Mouse (Mus musculus): ENCODE results near the gene Abcc12. TPM values are rescaled to one million over a fixed set of nuclear protein-coding genes. Genes with fewer than 3 reads are reported as not detected.

Gene Abcc12
- polyA plus RNA-seq, 1 experiment = not detected

DNA sequence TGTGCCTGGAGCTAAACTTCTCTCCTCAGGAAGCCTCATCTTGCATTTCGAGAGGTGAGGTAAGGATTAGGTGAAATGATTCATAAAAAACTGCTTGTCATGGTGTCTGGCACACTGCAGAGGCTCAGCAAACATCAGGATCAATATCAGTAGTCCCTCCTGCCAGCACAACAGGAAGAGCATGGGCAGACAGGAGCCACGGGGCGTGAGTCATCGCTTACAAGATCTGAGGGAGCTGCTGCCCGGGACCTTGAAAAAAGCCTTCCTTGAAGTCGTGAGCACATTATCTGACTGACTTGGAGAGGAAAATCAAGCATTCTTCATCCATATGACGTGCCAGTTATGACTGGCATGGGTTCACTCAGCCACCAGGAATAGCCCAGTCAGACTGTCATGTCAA lies 79.1 kb downstream of the Abcc12 start:
- Histone ChIP-seq H3K4me1 (ENCODE audit: control insufficient read depth, insufficient read depth, low read length) (peaks cover under 1% of the 10 kb centered on the region; the same call in 1 of the 2 replicates), H3K27ac (ENCODE audit: insufficient read depth, low read depth, low read length) (no peak overlapping the region), H3K4me3 (ENCODE audit: insufficient read depth, low read depth, low read length) (no peak overlapping the region)
- 48% methylated on average over 7 of the region's 7 CpGs for WGBS
- no peak for TF ChIP-seq POLR2A (IDR thresholded peaks at IDR 0.05; ENCODE audit: insufficient read depth, low read depth, low read length)
- no peak for TF ChIP-seq CTCF (IDR thresholded peaks at IDR 0.05; ENCODE audit: insufficient read depth, low read depth, low read length)

GRCm38 (mm10) chr8:86495056-86495455 lies 85.4 kb downstream of the Abcc12 start:
- Histone ChIP-seq H3K4me1 (ENCODE audit: control insufficient read depth, insufficient read depth, low read length) (peaks cover 3% of the 10 kb centered on the region; the same call in 1 of the 2 replicates), H3K27ac (ENCODE audit: insufficient read depth, low read depth, low read length) (no peak overlapping the region), H3K4me3 (ENCODE audit: insufficient read depth, low read depth, low read length) (no peak overlapping the region)
- no peak for TF ChIP-seq CTCF (IDR thresholded peaks at IDR 0.05; ENCODE audit: insufficient read depth, low read depth, low read length)
- no peak for TF ChIP-seq POLR2A (IDR thresholded peaks at IDR 0.05; ENCODE audit: insufficient read depth, low read depth, low read length)
- WGBS = 75% methylated on average over 4 of the region's 4 CpGs

- TF ChIP-seq POLR2A (IDR thresholded peaks at IDR 0.05; ENCODE audit: insufficient read depth, low read depth, low read length) (no peak), CTCF (IDR thresholded peaks at IDR 0.05; ENCODE audit: insufficient read depth, low read depth, low read length) (no peak)
- Histone ChIP-seq H3K4me3 (ENCODE audit: insufficient read depth, low read depth, low read length) (no peak overlapping the region), H3K27ac (ENCODE audit: insufficient read depth, low read depth, low read length) (no peak overlapping the region), H3K4me1 (ENCODE audit: control insufficient read depth, insufficient read depth, low read length) (peaks cover 3% of the 10 kb centered on the region; the same call in 1 of the 2 replicates)
- WGBS = 85% methylated on average over 1 of the region's 1 CpGs
Measured at GRCm38 (mm10) chr8:86493841-86494240, 86.6 kb downstream of the Abcc12 start.

DNA sequence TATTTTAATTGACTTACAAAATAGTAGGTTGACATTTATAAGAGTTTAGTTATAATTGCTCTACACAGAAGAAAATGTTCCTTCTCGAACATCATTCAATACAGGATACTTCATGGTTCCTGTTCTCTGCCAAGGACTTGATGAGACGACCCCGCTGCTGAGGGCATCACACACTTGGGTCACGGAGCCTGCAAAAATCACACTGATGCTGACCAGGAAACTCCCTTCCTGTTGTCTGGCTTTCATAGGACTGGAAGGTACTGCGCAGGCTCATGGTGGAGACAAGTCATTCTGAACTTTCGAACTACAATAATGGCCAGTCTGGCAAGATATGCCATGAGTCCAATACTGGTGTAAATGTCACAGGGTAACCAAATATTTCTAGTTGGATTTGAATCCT lies 95.1 kb downstream of the Abcc12 start:
- 98% methylated on average over 6 of the region's 6 CpGs for WGBS
- Histone ChIP-seq H3K4me3 (ENCODE audit: insufficient read depth, low read depth, low read length) (no peak overlapping the region), H3K4me1 (ENCODE audit: control insufficient read depth, insufficient read depth, low read length) (no peaks in the 10 kb centered on the region), H3K27ac (ENCODE audit: insufficient read depth, low read depth, low read length) (no peak overlapping the region)
- TF ChIP-seq CTCF (IDR thresholded peaks at IDR 0.05; ENCODE audit: insufficient read depth, low read depth, low read length) (no peak), POLR2A (IDR thresholded peaks at IDR 0.05; ENCODE audit: insufficient read depth, low read depth, low read length) (no peak)

- no peak overlapping the region for H3K27ac ChIP-seq (ENCODE audit: insufficient read depth, low read depth, low read length)
- no peaks in the 10 kb centered on the region for H3K4me1 ChIP-seq (ENCODE audit: control insufficient read depth, insufficient read depth, low read length)
- TF ChIP-seq POLR2A (IDR thresholded peaks at IDR 0.05; ENCODE audit: insufficient read depth, low read depth, low read length) = no peak
- H3K4me3 ChIP-seq (ENCODE audit: insufficient read depth, low read depth, low read length) = no peak overlapping the region
Measured at GRCm38 (mm10) chr8:86484244-86484643, 96.2 kb downstream of the Abcc12 start.

GRCm38 (mm10) chr8:86482116-86482515 lies 98.4 kb downstream of the Abcc12 start:
- no peak overlapping the region for H3K27ac ChIP-seq (ENCODE audit: insufficient read depth, low read depth, low read length)
- 66% methylated on average over 1 of the region's 1 CpGs for WGBS
- H3K4me1 ChIP-seq (ENCODE audit: control insufficient read depth, insufficient read depth, low read length) = no peaks in the 10 kb centered on the region
- H3K4me3 ChIP-seq (ENCODE audit: insufficient read depth, low read depth, low read length) = no peak overlapping the region
- TF ChIP-seq POLR2A (IDR thresholded peaks at IDR 0.05; ENCODE audit: insufficient read depth, low read depth, low read length) (no peak), CTCF (IDR thresholded peaks at IDR 0.05; ENCODE audit: insufficient read depth, low read depth, low read length) (no peak)

DNA sequence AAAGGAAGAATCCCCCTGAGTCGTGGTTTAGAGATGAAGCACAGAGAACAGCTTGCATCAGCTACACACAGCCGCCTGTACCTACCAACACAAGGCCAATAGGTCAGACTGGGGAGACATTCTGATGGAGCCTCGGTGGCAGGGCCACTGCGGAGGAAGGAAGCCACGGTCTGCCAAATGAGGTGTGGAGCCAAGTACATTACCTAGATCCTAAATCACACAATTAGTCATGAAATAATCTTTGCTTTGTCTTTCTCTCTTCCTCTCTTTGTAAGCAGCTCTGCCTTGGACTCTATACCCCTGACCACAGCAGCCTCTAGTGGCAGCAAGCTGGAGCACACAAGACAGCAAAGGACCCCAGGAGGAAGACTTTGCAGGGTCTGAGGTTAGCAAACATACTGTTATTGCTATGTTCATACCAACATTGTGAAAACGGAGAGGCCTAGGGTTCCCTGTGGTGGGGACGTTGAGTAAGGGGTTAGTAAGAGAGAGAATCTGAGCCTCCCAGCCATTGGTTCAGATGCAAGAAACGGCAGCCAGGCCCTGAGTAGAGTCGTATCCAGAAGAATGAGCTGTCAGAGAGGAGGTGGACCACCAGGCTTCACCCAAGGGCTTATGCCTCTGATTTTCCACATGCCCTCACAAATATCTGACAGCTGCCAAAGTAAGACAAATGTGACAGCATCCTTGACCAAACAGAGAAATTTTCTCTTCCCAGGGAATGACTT lies 104.6 kb downstream of the Abcc12 start:
- H3K4me3 ChIP-seq (ENCODE audit: insufficient read depth, low read depth, low read length) = no peak overlapping the region
- H3K4me1 ChIP-seq (ENCODE audit: control insufficient read depth, insufficient read depth, low read length) = peaks cover 4% of the 10 kb centered on the region
- TF ChIP-seq CTCF (IDR thresholded peaks at IDR 0.05; ENCODE audit: insufficient read depth, low read depth, low read length) = peak; percentile 64; the same call in 1 of the 2 replicates
- no peak for TF ChIP-seq POLR2A (IDR thresholded peaks at IDR 0.05; ENCODE audit: insufficient read depth, low read depth, low read length)
- H3K27ac ChIP-seq (ENCODE audit: insufficient read depth, low read depth, low read length) = peak overlapping the region; percentile 6; the same call in 1 of the 2 replicates
- 38% methylated on average over 9 of the region's 9 CpGs for WGBS

GRCm38 (mm10) chr8:86474461-86474860 lies 106.0 kb downstream of the Abcc12 start:
- H3K4me1 ChIP-seq (ENCODE audit: control insufficient read depth, insufficient read depth, low read length) = peaks cover 4% of the 10 kb centered on the region
- 96% methylated on average over 4 of the region's 4 CpGs for WGBS
- TF ChIP-seq POLR2A (IDR thresholded peaks at IDR 0.05; ENCODE audit: insufficient read depth, low read depth, low read length) (no peak), CTCF (IDR thresholded peaks at IDR 0.05; ENCODE audit: insufficient read depth, low read depth, low read length) (no peak)
- H3K4me3 ChIP-seq (ENCODE audit: insufficient read depth, low read depth, low read length) = no peak overlapping the region
- H3K27ac ChIP-seq (ENCODE audit: insufficient read depth, low read depth, low read length) = no peak overlapping the region

- 85% methylated on average over 6 of the region's 6 CpGs for WGBS
- H3K27ac ChIP-seq (ENCODE audit: insufficient read depth, low read depth, low read length) = no peak overlapping the region
- peaks cover 4% of the 10 kb centered on the region for H3K4me1 ChIP-seq (ENCODE audit: control insufficient read depth, insufficient read depth, low read length)
- no peak overlapping the region for H3K4me3 ChIP-seq (ENCODE audit: insufficient read depth, low read depth, low read length)
- TF ChIP-seq CTCF (IDR thresholded peaks at IDR 0.05; ENCODE audit: insufficient read depth, low read depth, low read length) (no peak), POLR2A (IDR thresholded peaks at IDR 0.05; ENCODE audit: insufficient read depth, low read depth, low read length) (no peak)
Measured at GRCm38 (mm10) chr8:86473121-86473520, 107.4 kb downstream of the Abcc12 start.

All from olfactory bulb, adult 2 months (tissue).